Mouse (Mus musculus): ENCODE data around the gene Olfr350.

Olfr350 gene

GRCm38 (mm10) chr2:36846010-36846409 lies at the start of gene Olfr350:
Gene Olfr350, plus strand, starts transcription at chr2:36846310.
- no peak for DNase-seq (ENCODE audit: low spot score in 2 of 2)

GRCm38 (mm10) chr2:36816932-36817331 lies 29.2 kb upstream of the Olfr350 start, which contains the start of gene Olfr3:
Gene Olfr3, minus strand, starts transcription at chr2:36817032.
- no peak for DNase-seq (ENCODE audit: low spot score in 2 of 2)

DNA sequence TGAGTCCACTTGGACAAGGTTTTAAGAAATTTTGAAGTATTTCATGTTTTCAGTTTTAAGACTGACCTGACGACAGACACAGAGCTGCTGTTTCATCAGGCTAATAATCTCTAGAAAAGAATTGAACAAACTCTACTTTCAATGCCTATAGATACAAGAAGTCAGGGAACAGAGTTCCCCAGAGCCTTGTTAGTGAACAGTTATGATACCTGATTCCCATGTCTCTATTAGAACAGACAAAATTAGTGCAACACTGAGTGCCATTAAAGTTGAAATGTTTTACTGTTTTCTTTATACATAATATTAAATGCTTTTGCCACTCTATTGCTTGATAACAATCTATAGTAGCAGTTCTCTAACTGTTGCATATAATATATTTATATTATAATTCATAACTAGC lies 16.4 kb downstream of the Olfr350 start, which contains the start of gene Olfr351:
Gene Olfr351 (minus strand): TSS at position 101 of the 400 bp plus-strand sequence.
- no peak for DNase-seq (ENCODE audit: low spot score in 2 of 2)

DNA sequence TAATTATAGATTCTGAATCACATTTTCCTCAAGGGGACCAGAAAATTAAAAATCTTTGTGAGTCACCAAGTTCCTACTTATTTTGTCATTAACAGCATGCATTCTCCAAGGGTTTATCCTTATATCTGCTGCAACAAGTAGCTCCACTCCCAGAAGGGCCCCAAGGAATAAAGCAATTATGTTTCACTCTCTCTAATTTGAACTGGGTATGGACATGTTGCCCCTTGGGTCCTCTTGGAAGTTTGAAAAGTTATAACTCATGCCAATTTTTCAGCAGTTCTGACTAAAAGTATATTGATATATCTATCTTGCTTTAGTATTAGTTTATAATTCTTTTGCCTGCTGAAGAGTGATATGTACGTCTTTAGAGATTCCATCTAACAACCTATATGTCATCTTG lies 22.1 kb downstream of the Olfr350 start, which contains the start of gene Olfr352:
Gene Olfr352 (plus strand): TSS at position 301 of the 400 bp plus-strand sequence.
- DNase-seq (ENCODE audit: low spot score in 2 of 2), result no peak

GRCm38 (mm10) chr2:36892836-36893235 lies 46.7 kb downstream of the Olfr350 start, which contains the start of gene Olfr353:
Gene Olfr353, minus strand, starts transcription at chr2:36892936.
- DNase-seq (ENCODE audit: low spot score in 2 of 2), result no peak

GRCm38 (mm10) chr2:36897114-36897513 lies 51.0 kb downstream of the Olfr350 start:
- no peak for DNase-seq (ENCODE audit: low spot score in 2 of 2)

Measured in left cerebral cortex, adult 9 months (tissue).